Mouse (Mus musculus) neural tube, embryonic 12.5 days (tissue): ENCODE results near the gene Chrdl2. TPM values are rescaled to one million over a fixed set of nuclear protein-coding genes. Genes with fewer than 3 reads are reported as not detected.

Experiments
- ATAC-seq: fragments of 200-750 bp; cut with Nextera tagmentation; 2 replicates; pipeline ENCODE4 v1.8.0; 2017; ENCODE audit warnings: low read depth, mild to moderate bottlenecking, moderate TSS enrichment, moderate library complexity; ENCODE audit not compliant: low FRiP score
- H3K27ac ChIP-seq: fragments of 300-500 bp; sonication (generic); 2 replicates; pipeline ENCODE4 v1.5.1; 2016
- H3K27me3 ChIP-seq: fragments of 300-500 bp; sonication (generic); replicated peaks from 2 replicates; pipeline ENCODE4 v1.6.1; 2016; ENCODE audit warnings: mild to moderate bottlenecking
- H3K36me3 ChIP-seq: fragments of 300-500 bp; sonication (generic); 2 replicates; pipeline ENCODE4 v1.6.1; 2016; ENCODE audit warnings: mild to moderate bottlenecking
- H3K4me1 ChIP-seq: fragments of 300-500 bp; sonication (generic); 2 replicates; pipeline ENCODE4 v1.6.1; 2016
- H3K4me2 ChIP-seq: fragments of 300-500 bp; sonication (generic); replicated peaks from 2 replicates; pipeline ENCODE4 v1.6.1; 2016; ENCODE audit warnings: mild to moderate bottlenecking
- H3K4me3 ChIP-seq: fragments of 300-500 bp; sonication (generic); 2 replicates; pipeline ENCODE4 v1.5.1; 2016
- H3K9ac ChIP-seq: fragments of 300-500 bp; sonication (generic); 2 replicates; pipeline ENCODE4 v1.6.1; 2016; ENCODE audit warnings: mild to moderate bottlenecking
- H3K9me3 ChIP-seq: fragments of 300-500 bp; sonication (generic); 2 replicates; pipeline ENCODE4 v1.6.1; 2016; ENCODE audit warnings: mild to moderate bottlenecking
- WGBS: fragments of 180-500 bp; shearing (Covaris S2); methylation state at CpG from one replicate; pipeline ENCODE4 v1.1.7; 2016; 5-methylcytosine and 5-hydroxymethylcytosine counted together
- polyA plus RNA-seq: library from polyadenylated mRNA; unstranded; fragments of >200 nt; fragmentation: Nextera tagmentation; extraction: Ambion mirVana; gene quantifications from 2 replicates; pipeline ENCODE4 v1.2.1, GENCODE M21; 2016

The Chrdl2 gene
- polyA plus RNA-seq, 1 experiment from 2014 or later: 0.30 TPM

DNA sequence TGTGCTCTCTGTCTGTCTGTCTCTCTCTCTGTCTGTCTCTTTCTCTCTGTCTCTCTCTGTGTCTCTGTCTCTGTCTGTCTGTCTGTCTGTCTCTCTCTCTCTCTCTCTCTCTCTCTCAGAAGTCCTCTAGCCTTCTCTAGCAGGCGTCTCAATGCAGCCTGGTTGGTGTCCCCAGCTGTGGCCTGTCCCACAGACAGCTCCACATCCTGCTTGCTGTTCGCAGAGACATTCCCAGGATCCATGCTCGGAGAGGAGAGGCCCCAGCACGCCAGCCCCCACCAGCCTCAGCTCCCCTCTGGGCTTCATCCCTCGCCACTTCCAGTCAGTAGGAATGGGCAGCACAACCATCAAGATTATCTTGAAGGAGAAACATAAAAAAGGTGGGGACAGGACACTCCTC lies 21.4 kb downstream of the Chrdl2 start:
- Histone ChIP-seq H3K4me2 (no peak overlapping the region), H3K4me3 (no peak overlapping the region), H3K27ac (no peak overlapping the region), H3K27me3 (no peaks in the 10 kb centered on the region), H3K36me3 (no peaks in the 10 kb centered on the region), H3K4me1 (no peaks in the 10 kb centered on the region), H3K9ac (no peak overlapping the region), H3K9me3 (no peaks in the 10 kb centered on the region)
- 72% methylated on average over 5 of the region's 5 CpGs for WGBS
- no peak for ATAC-seq

DNA sequence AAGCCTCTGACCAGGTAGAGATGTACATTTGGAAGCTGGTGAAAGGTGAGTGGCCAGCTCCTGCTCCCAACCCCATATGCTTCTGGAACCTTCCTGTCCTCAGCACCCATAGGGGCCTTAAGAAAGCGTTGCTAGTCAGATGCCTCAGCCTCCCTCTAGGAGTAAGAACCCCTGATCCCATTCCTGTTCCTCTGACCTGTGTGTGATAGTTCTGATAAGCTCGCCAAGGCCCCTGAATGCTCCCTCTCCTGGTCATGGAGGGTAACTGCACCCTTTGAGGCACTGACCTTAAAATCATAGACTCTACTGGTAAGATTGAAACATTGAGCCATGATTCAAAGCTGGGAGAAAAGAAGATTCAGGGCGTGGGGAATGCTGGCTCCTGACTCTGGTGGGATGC lies 23.3 kb downstream of the Chrdl2 start:
- Histone ChIP-seq H3K36me3 (no peaks in the 10 kb centered on the region), H3K4me1 (no peaks in the 10 kb centered on the region), H3K27ac (no peak overlapping the region), H3K9me3 (no peaks in the 10 kb centered on the region), H3K9ac (no peak overlapping the region), H3K4me2 (no peak overlapping the region), H3K27me3 (no peaks in the 10 kb centered on the region), H3K4me3 (no peak overlapping the region)
- WGBS: 42% methylated on average over 3 of the region's 3 CpGs
- ATAC-seq: no peak

DNA sequence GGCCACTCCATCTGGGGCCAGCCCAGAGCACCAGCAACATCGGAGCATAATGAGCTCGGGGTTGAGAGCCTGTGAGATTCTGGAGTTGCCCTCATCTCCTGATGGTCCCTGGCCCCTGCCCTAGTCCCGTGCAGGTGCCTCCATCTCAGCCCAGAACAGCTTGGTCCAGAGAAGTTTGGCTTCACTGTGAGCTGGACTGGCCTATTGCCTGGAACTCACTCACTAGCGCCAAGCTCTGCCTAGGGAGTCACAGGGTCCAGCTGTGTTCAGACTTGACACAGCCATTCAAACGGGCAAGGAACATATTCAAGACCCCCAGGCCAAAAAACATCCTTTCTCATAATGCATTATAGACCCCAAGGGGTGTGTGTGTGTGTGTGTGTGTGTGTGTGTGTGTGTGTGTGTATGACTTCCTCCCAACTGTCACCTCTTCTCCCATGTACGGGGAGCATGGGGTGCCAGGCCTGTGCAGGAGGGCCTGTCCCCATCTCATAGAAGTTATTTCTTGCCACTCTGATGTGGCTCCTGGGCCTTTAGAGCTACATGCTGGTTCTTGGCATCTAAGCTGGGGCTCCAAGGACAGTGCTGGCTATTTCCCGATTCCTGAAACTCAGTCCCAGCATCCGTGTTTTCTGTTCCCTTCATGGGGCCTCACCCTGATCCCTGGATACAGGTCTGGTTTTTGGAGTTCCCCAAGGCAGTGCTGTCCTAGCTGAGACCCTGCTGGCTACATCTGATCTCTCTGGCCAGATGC lies 25.2 kb downstream of the Chrdl2 start:
- no peaks in the 10 kb centered on the region for H3K9me3 ChIP-seq
- 87% methylated on average over 8 of the region's 8 CpGs for WGBS
- H3K4me3 ChIP-seq: no peak overlapping the region

DNA sequence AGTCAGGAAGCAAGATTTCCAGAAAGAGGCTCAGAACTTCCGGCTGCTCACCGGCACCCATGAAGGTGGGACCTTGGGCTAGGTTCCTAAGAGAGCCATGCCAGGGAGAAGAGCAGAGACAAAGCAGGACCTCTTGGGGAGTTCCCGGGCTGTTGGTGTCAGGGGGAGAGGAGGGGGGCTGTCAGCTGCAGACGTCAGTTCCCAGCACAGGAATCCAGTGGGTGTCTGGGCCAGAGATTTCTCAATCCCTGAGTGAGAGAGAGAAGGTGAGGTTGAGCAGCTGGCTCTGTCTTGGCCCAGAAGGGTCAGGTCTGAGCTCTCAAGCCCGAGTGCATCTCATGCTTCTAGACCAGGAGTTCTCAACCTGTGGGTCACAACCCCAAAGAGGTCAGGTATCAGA lies 27.7 kb downstream of the Chrdl2 start:
- Histone ChIP-seq H3K4me3 (no peak overlapping the region), H3K27ac (no peak overlapping the region), H3K9ac (no peak overlapping the region), H3K27me3 (no peaks in the 10 kb centered on the region), H3K36me3 (no peaks in the 10 kb centered on the region), H3K4me2 (no peak overlapping the region), H3K4me1 (0 out of 2 replicates have a peak, but pooled peaks cover 4% of the 10 kb centered on the region), H3K9me3 (no peaks in the 10 kb centered on the region)
- ATAC-seq: no peak
- WGBS: 74% methylated on average over 5 of the region's 5 CpGs

More for the DNA sequence above, 25.2 kb downstream of the Chrdl2 start:
- H3K27ac ChIP-seq: no peak overlapping the region
- H3K9ac ChIP-seq: no peak overlapping the region
- H3K4me1 ChIP-seq: 0 out of 2 replicates have a peak, but pooled peaks cover 3% of the 10 kb centered on the region
- H3K27me3 ChIP-seq: no peaks in the 10 kb centered on the region
- ATAC-seq: no peak
- no peaks in the 10 kb centered on the region for H3K36me3 ChIP-seq
- no peak overlapping the region for H3K4me2 ChIP-seq

DNA sequence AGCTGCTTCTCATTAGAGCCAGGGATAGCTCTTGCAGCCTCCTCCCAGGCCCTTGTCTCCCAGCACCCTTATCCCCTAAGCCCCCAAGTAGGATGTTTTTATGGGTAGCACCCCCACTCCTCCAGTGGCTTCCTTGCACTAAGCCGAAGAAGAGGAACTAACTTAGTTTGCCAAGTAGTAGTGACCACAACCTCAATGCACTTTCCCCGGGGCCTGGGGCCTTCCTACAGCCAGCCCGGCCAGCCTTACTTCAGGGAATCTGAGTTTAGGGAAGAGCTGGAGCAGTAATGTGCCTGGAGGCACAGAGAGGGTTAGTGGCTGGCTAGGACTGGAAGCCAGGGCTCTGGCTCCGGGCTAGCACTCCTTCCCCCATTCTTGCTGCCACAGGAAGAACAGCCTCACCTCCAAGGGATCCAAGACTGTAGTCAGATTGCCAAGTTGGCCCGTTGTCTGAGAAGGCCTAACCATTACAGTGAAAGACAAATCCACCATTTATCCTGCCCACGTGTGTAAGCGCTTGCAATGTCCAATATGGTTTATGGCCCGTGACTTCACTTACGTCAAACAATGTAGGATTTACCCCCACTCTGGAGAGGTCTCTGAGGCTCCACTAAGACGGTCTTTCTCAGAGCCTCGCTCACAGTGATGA lies 29.0 kb downstream of the Chrdl2 start:
- Histone ChIP-seq H3K27ac (no peak overlapping the region), H3K4me2 (no peak overlapping the region), H3K36me3 (no peaks in the 10 kb centered on the region), H3K4me3 (no peak overlapping the region), H3K9me3 (no peaks in the 10 kb centered on the region), H3K9ac (no peak overlapping the region), H3K4me1 (0 out of 2 replicates have a peak, but pooled peaks cover 4% of the 10 kb centered on the region), H3K27me3 (no peaks in the 10 kb centered on the region)
- 59% methylated on average over 11 of the region's 11 CpGs for WGBS
- no peak for ATAC-seq

DNA sequence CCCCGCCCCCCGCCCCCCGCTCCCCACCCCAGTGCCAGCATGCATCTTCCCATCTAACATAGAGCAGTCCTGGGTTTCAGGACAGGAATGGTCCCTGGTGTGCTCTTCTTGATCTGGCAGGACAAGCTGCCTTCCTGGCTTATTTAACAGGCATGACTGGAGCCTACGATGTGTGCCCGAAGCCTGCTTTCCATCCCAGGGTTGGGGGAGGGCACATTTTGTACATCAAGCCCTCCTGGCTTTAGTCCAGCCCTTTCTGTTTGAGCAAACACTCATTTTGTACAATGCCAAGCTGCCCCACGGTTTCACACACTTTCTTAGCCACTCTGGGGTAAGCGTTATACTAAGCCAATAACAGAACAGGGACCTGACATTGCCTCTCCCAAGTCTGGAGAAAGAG lies 30.1 kb downstream of the Chrdl2 start:
- Histone ChIP-seq H3K4me2 (no peak overlapping the region), H3K4me1 (0 out of 2 replicates have a peak, but pooled peaks cover 4% of the 10 kb centered on the region), H3K4me3 (no peak overlapping the region), H3K9me3 (no peaks in the 10 kb centered on the region), H3K27ac (no peak overlapping the region), H3K36me3 (no peaks in the 10 kb centered on the region), H3K9ac (no peak overlapping the region), H3K27me3 (no peaks in the 10 kb centered on the region)
- no peak for ATAC-seq
- WGBS: 85% methylated on average over 7 of the region's 7 CpGs

DNA sequence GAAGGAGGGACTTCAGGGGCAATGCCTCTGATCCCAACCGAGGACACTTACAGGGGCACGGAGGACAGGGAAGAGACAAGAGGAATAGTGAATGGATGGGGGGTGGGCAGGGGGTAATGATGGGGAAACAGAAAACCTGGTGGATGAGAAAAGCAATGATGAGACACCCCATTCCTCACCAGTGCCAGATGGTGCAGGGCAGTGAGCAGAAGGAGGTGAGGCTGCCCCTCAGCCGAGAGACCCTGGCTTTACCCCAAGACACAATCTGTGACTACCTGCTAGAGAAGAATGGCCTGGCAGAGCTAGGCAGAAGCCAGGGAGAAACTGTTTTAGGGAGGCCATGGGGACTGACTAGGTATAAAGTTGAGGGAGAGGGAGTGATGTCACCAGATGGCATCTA lies 30.5 kb downstream of the Chrdl2 start:
- Histone ChIP-seq H3K27me3 (no peaks in the 10 kb centered on the region), H3K36me3 (no peaks in the 10 kb centered on the region), H3K9me3 (no peaks in the 10 kb centered on the region), H3K4me1 (0 out of 2 replicates have a peak, but pooled peaks cover 4% of the 10 kb centered on the region), H3K9ac (no peak overlapping the region), H3K4me2 (no peak overlapping the region), H3K27ac (no peak overlapping the region), H3K4me3 (no peak overlapping the region)
- no peak for ATAC-seq
- 75% methylated on average over 3 of the region's 3 CpGs for WGBS

DNA sequence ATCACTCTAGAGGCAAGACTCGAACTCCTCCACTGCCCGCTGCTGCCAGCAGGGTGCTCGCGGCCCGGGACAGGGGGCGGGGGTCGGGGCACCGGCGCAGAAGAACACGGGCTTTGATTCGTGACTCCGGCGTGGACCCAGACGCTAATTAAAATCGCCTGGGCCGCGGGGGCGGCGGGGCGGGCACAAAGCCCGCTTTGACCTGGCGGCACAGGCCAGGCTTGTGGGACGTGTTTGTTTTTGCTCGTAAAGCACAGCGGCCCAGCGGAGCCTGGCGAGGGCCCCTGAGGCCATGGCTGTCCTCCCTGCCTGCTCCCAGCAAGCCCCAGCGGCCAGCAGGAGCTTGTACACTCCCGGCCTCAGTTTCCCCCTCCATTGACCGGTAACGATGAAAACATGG lies 36.1 kb downstream of the Chrdl2 start:
- no peaks in the 10 kb centered on the region for H3K9me3 ChIP-seq
- no peaks in the 10 kb centered on the region; the same call in 1 of the 2 replicates for H3K27me3 ChIP-seq
- H3K36me3 ChIP-seq: no peaks in the 10 kb centered on the region
- H3K4me3 ChIP-seq: no peak overlapping the region
- H3K4me1 ChIP-seq: peaks cover 7% of the 10 kb centered on the region
- no peak for ATAC-seq
- H3K27ac ChIP-seq: no peak overlapping the region
- WGBS: 15% methylated on average over 31 of the region's 31 CpGs
- peak overlapping the region; percentile 45 for H3K4me2 ChIP-seq
- peak overlapping the region; percentile 21; the same call in 1 of the 2 replicates for H3K9ac ChIP-seq

DNA sequence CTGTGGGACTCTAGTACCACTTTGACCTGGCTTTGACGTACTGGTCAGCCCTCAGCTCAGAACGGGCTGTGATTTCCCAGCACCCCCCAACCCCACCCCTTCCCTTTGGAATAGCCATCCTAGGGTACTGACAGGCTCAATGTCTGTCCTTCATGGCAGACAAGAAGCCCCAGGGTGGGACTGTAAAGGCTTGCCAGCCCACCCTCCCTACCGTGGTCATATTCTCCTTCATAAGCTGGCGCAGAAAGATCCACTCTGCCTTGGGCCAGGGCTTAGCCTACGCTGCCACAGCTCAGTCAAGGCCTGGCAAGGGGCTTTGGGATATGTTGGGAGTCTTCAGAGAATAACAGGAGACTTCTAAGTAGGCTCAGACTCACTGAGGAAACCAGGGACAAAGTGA lies 37.1 kb downstream of the Chrdl2 start:
- Histone ChIP-seq H3K4me1 (peaks cover 7% of the 10 kb centered on the region), H3K27ac (no peak overlapping the region), H3K4me3 (no peak overlapping the region), H3K4me2 (no peak overlapping the region), H3K9me3 (no peaks in the 10 kb centered on the region), H3K9ac (no peak overlapping the region), H3K36me3 (no peaks in the 10 kb centered on the region), H3K27me3 (no peaks in the 10 kb centered on the region; the same call in 1 of the 2 replicates)
- ATAC-seq: no peak
- WGBS: 85% methylated on average over 5 of the region's 5 CpGs

DNA sequence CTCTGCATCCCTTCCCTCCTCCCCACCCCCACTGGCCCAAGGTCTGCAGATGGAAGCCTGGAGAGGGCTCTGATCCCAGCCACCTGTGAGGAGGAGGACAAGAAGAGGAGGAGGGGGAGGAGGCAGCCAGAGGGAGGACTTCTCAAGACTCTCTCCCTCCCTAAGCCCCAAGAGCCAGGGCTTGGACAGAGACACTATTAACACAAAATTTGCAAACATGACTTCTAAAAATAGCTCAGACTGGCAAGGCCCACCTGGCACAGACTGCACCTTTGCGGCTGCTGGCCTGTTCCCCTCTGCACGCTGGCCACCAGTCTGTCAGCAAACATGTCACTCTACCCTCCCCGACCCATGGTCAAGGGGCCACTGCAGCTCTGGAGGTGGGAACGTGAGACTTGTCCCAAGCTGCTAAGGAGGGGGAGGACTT lies 37.6 kb downstream of the Chrdl2 start:
- Histone ChIP-seq H3K9me3 (no peaks in the 10 kb centered on the region), H3K4me3 (no peak overlapping the region), H3K4me1 (peaks cover 7% of the 10 kb centered on the region), H3K27ac (no peak overlapping the region), H3K4me2 (no peak overlapping the region), H3K36me3 (no peaks in the 10 kb centered on the region), H3K9ac (no peak overlapping the region), H3K27me3 (no peaks in the 10 kb centered on the region; the same call in 1 of the 2 replicates)
- ATAC-seq: no peak
- WGBS: 58% methylated on average over 4 of the region's 4 CpGs

DNA sequence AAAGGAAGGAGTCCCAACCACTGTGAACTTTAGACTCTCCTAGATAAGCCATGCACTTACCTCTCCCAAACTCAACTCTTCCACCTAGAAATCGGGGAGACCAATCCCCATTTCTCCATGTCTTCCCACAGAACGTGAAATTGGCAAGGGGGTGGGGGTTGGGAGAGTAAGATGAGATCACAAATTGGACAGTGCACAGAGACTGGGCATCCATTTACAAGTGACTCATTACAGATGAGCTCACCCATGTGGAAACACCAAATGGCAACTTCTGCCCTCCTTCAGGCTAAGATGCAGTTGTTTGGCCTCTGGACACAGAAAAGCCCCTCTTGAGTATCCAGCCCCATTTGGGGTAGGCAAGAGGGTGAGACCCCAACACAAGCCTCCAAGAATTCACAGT lies 40.5 kb downstream of the Chrdl2 start:
- Histone ChIP-seq H3K27me3 (no peaks in the 10 kb centered on the region; the same call in 1 of the 2 replicates), H3K4me1 (peaks cover 7% of the 10 kb centered on the region), H3K9ac (no peak overlapping the region), H3K4me3 (no peak overlapping the region), H3K9me3 (no peaks in the 10 kb centered on the region), H3K27ac (no peak overlapping the region), H3K36me3 (no peaks in the 10 kb centered on the region), H3K4me2 (no peak overlapping the region)
- ATAC-seq: no peak
- 72% methylated on average over 2 of the region's 2 CpGs for WGBS

DNA sequence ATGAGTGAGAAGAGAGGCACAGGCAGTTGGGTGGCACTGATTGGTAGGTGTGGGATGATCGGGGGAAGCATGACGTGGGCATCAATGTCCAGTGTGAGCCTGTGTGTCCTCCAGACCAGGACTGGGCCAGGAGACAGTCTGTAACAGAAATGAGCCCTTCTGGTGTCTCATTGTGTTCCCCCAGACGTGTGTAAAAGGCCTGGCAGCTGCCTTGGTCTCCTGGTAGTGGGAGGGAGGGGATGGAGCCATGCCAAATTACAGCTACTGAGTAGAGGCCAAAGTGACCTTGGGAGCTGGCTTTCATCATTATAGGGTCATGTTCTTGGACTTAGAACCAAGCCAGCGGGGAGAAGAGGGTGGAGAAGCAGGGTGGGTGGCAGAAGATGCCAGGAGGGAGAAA lies 45.9 kb downstream of the Chrdl2 start:
- no peak overlapping the region for H3K4me3 ChIP-seq
- H3K36me3 ChIP-seq: no peaks in the 10 kb centered on the region
- H3K9ac ChIP-seq: no peak overlapping the region
- no peaks in the 10 kb centered on the region for H3K9me3 ChIP-seq
- no peak overlapping the region for H3K4me2 ChIP-seq
- no peaks in the 10 kb centered on the region for H3K27me3 ChIP-seq
- ATAC-seq: no peak
- no peaks in the 10 kb centered on the region for H3K4me1 ChIP-seq
- no peak overlapping the region for H3K27ac ChIP-seq
- WGBS: 62% methylated on average over 4 of the region's 4 CpGs
